Mouse (Mus musculus) common myeloid progenitor, adult 5-6 weeks (primary cell): ENCODE measurements around the gene Dmrta1. TPM values are rescaled to one million over a fixed set of nuclear protein-coding genes. Genes with fewer than 3 reads are reported as not detected.
"Not testable (repeated sequence)": the region's sequence is repeated elsewhere in the genome, so short reads cannot be mapped to it uniquely, and the experiment has no call there.

Experiments used
- ATAC-seq: replicated peaks from 2 replicates; pipeline ENCODE4 v1.8.0; 2016; ENCODE audit warnings: low read depth, mild to moderate bottlenecking, moderate TSS enrichment, inconsistent platforms; ENCODE audit not compliant: poor library complexity, severe bottlenecking
- total RNA-seq: library from RNA; stranded (forward); fragments of 200-1000, 187-1606 nt; gene quantifications from 2 replicates; pipeline ENCODE4 v1.2.3, GENCODE M21; 2017

The Dmrta1 gene
- total RNA-seq, 1 experiment from 2014 or later, result not detected

DNA sequence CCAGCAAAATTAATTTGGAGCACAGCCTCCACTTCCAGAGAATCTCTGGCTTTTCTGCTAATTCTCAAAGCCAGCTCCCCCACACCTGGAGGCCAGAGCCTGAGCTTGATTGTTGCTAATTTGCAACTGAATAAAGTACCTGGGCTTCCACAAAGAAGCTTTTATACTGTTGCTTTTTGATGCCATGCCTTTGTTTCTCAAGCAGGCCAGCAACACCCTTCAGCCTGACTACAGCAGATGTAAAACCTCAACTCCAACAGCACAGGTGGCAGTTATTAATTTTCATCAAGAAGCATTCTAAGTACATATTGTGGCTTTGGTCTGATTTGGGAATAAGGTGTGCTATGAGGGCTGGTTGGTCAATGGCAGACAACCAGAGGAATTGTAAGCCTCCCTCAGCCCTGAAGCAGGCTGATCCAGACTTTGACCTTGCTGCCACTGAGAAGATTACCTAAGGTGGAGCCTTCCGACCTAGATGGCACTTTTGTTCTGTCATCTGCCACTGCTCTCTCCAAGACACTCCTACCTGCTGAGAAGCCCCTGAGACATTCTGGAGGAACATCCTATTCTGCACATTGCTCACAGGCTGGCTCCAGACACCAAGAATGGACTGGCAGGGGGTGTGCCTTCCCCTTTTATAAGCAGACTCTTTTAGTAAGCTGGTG is 44.4 kb downstream of the Dmrta1 start:
- not testable (repeated sequence) for ATAC-seq
